In genomic region chr3:101644062-101644802, GRCm38 (mm10) we compare ENCODE assay signal across 18 mouse cellular contexts. TPM values are rescaled to one million over a fixed set of nuclear protein-coding genes. Genes with fewer than 3 reads are reported as not detected.
A peak's percentile ranks its signal among the peaks of the same experiment; 100 is the strongest.
DNase-seq lines count a peak whose midpoint lies in the region; ATAC-seq lines count a peak whose summit lies in the region.
"Had no signal": no experiment of that assay in that cellular context is flagged by ENCODE, and none has a peak within 500 bp of the region (broad histone marks: within the 10 kb centered on the region; RNA-seq: fewer than 3 reads in every experiment).

No protein-coding gene starts in this region.

- peak; percentile 34 for DNase-seq in kidney, adult 9 months
- DNase-seq in kidney, postnatal 25 days: no peak
- no peak for DNase-seq in left cerebral cortex, adult 9 months (ENCODE audit: low spot score in 2 of 2)
- DNase-seq in lung, postnatal 36 days: no peak
- DNase-seq: adrenal gland, adult 8-10 months; adrenal gland, postnatal 36 days; cerebellum, adult 8-10 months; cerebellum, postnatal 10 days; cerebellum, postnatal 36 days; gastrocnemius, postnatal 10 days; gastrocnemius, postnatal 36 days; heart, adult 11 months had no signal

- peak; percentile 67 for ATAC-seq in granulocyte monocyte progenitor cell, adult 5-6 weeks (replicated peaks; ENCODE audit: poor library complexity, severe bottlenecking)
- ATAC-seq in megakaryocyte-erythroid progenitor cell, adult 5-6 weeks (replicated peaks; ENCODE audit: low FRiP score, low TSS enrichment, poor library complexity, severe bottlenecking): peak; percentile 81
- ATAC-seq: activated CD4-positive, CD25-positive, alpha-beta regulatory T cell, adult 4 months; CD4-positive, CD25-positive, alpha-beta regulatory T cell, adult 4 months; forebrain, embryonic 13.5 days; forebrain, embryonic 16.5 days had no signal

RNA-seq across cellular contexts. Expression of gene Atp1a1, which starts 39.7 kb away (rescaled TPM):
- total RNA-seq in granulocyte monocyte progenitor cell, adult 5-6 weeks (2014; fragmentation: Nextera tagmentation): 82.1 and 82.6 TPM in 2 replicates
- 118 and 122 TPM in 2 replicates for total RNA-seq in granulocyte monocyte progenitor cell, adult 5-6 weeks (2017)
- total RNA-seq in megakaryocyte-erythroid progenitor cell, adult 5-6 weeks (2014; fragmentation: Nextera tagmentation): 105 TPM in 2 replicates
- 120 and 168 TPM in 2 replicates for total RNA-seq in megakaryocyte-erythroid progenitor cell, adult 5-6 weeks (2017)
